Mouse (Mus musculus) erythroblast, embryonic 14.5 days (primary cell): ENCODE results near the gene Tfb2m.

Experiments
- GATA1 ChIP-seq: IDR thresholded peaks from 2 replicates; pipeline ENCODE4 v1.6.1; 2012; ENCODE audit warnings: low read length, inconsistent platforms, mixed read lengths
- TAL1 ChIP-seq: IDR thresholded peaks from 3 replicates; pipeline ENCODE4 v1.6.1; 2012; ENCODE audit warnings: low read length, inconsistent platforms, mixed read lengths

DNA sequence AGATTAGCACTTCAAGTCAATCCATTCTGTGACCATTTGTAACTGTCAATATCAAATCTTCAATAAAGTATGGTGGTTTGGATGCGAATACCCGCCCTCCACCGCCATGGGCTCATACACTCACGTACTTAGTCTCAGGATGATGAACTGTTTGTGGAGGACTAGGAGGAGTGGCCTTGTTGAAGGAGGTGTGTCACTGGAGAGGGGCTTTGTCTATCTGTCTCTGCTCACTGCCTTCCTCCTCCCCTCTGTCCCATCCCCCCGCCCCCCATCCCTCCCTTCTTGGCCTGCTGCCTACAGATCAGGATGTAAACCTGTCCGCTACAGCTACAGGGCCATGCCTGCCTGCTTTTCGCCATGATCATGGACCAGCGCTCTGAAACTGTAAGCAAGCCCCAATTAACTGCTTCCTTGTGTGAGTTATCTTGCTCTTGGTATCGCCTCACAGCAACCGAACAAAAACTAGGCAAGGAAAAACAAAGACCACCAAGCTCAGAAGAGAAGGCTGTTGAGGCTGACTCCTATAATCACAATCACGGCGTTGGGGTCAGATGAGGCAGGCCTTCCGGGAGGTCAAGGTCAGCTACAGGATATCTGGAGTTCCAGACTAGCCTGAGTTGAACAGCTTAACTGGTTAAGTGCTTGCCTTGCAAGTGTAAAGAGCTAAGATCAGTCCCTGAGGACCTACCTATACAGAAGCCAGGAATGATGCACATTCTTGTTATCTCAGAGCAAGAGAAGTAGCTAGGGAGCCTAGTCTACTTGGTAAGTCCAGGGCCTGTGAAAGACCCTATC is 35.3 kb downstream of the Tfb2m start:
- TF ChIP-seq GATA1 (no peak), TAL1 (no peak)
